ENCODE assay signal across 9 mouse cellular contexts in genomic region chr17:29693571-29693970, GRCm38 (mm10).
"Had no signal": no experiment of that assay in that cellular context is flagged by ENCODE, and none has a peak within 500 bp of the region (broad histone marks: within the 10 kb centered on the region; RNA-seq: fewer than 3 reads in every experiment).

No protein-coding gene starts in this region.

- DNase-seq: kidney, adult 8-10 months; kidney, postnatal 36 days; layer of hippocampus, adult 9-11 months; layer of hippocampus, postnatal 36 days; lung, postnatal 14 days; right cerebral cortex, postnatal 14 days had no signal

- ATAC-seq: intestine, postnatal 0 days; liver, embryonic 12.5 days; midbrain, embryonic 13.5 days had no signal
